Mouse (Mus musculus): ENCODE results near the gene Trib3. TPM values are rescaled to one million over a fixed set of nuclear protein-coding genes. Genes with fewer than 3 reads are reported as not detected.

Gene Trib3
- polyA plus RNA-seq, 1 experiment from 2014 or later = 1.4 TPM

- DNase-seq (ENCODE audit: low spot score) (no peak), ATAC-seq (ENCODE audit: insufficient number of reproducible peaks, low FRiP score, low TSS enrichment, low read depth) (no peak)
- H3K4me3 ChIP-seq (ENCODE audit: low read depth, low read length) = no peak overlapping the region
- H3K9me3 ChIP-seq (ENCODE audit: control insufficient read depth, low read length) = no peaks in the 10 kb centered on the region
- H3K4me2 ChIP-seq (ENCODE audit: low read depth, severe bottlenecking) = no peak overlapping the region
- 88% methylated on average over 6 of the region's 6 CpGs for WGBS
- no peak overlapping the region for H3K27ac ChIP-seq (replicated peaks; ENCODE audit: low read depth, low read length)
- H3K9ac ChIP-seq (ENCODE audit: low read length) = no peak overlapping the region
- H3K36me3 ChIP-seq (ENCODE audit: control insufficient read depth, insufficient read depth, low read length) = peaks cover 26% of the 10 kb centered on the region; the same call in 1 of the 2 replicates
- H3K27me3 ChIP-seq (ENCODE audit: control insufficient read depth, insufficient read depth, low read length) = no peaks in the 10 kb centered on the region
- no peaks in the 10 kb centered on the region for H3K4me1 ChIP-seq (ENCODE audit: control insufficient read depth, insufficient read depth, low read length)
Measured at GRCm38 (mm10) chr2:152313926-152314325, 29.9 kb downstream of the Trib3 start.

- H3K27ac ChIP-seq (replicated peaks; ENCODE audit: low read depth, low read length) = no peak overlapping the region
- H3K4me2 ChIP-seq (ENCODE audit: low read depth, severe bottlenecking) = no peak overlapping the region
- 90% methylated on average over 7 of the region's 7 CpGs for WGBS
- no peaks in the 10 kb centered on the region for H3K4me1 ChIP-seq (ENCODE audit: control insufficient read depth, insufficient read depth, low read length)
- no peak overlapping the region for H3K9ac ChIP-seq (ENCODE audit: low read length)
- no peak overlapping the region for H3K4me3 ChIP-seq (ENCODE audit: low read depth, low read length)
- no peak for ATAC-seq (ENCODE audit: insufficient number of reproducible peaks, low FRiP score, low TSS enrichment, low read depth)
- H3K36me3 ChIP-seq (ENCODE audit: control insufficient read depth, insufficient read depth, low read length) = peaks cover 28% of the 10 kb centered on the region; the same call in 1 of the 2 replicates
- no peaks in the 10 kb centered on the region for H3K9me3 ChIP-seq (ENCODE audit: control insufficient read depth, low read length)
- H3K27me3 ChIP-seq (ENCODE audit: control insufficient read depth, insufficient read depth, low read length) = no peaks in the 10 kb centered on the region
- DNase-seq (ENCODE audit: low spot score) = no peak
Measured at GRCm38 (mm10) chr2:152312996-152313395, 30.8 kb downstream of the Trib3 start.

GRCm38 (mm10) chr2:152307186-152307585 is 36.6 kb downstream of the Trib3 start:
- Histone ChIP-seq H3K4me1 (ENCODE audit: control insufficient read depth, insufficient read depth, low read length) (no peaks in the 10 kb centered on the region), H3K27ac (replicated peaks; ENCODE audit: low read depth, low read length) (no peak overlapping the region), H3K27me3 (ENCODE audit: control insufficient read depth, insufficient read depth, low read length) (no peaks in the 10 kb centered on the region), H3K9me3 (ENCODE audit: control insufficient read depth, low read length) (no peaks in the 10 kb centered on the region), H3K4me3 (ENCODE audit: low read depth, low read length) (no peak overlapping the region), H3K9ac (ENCODE audit: low read length) (no peak overlapping the region), H3K4me2 (ENCODE audit: low read depth, severe bottlenecking) (no peak overlapping the region), H3K36me3 (ENCODE audit: control insufficient read depth, insufficient read depth, low read length) (peaks cover 42% of the 10 kb centered on the region; the same call in 1 of the 2 replicates)
- 90% methylated on average over 3 of the region's 3 CpGs for WGBS
- no peak for DNase-seq (ENCODE audit: low spot score)
- no peak for ATAC-seq (ENCODE audit: insufficient number of reproducible peaks, low FRiP score, low TSS enrichment, low read depth)

GRCm38 (mm10) chr2:152305480-152305879 is 38.4 kb downstream of the Trib3 start:
- 97% methylated on average over 6 of the region's 6 CpGs for WGBS
- H3K4me1 ChIP-seq (ENCODE audit: control insufficient read depth, insufficient read depth, low read length) = no peaks in the 10 kb centered on the region
- no peak overlapping the region for H3K9ac ChIP-seq (ENCODE audit: low read length)
- no peaks in the 10 kb centered on the region for H3K9me3 ChIP-seq (ENCODE audit: control insufficient read depth, low read length)
- H3K36me3 ChIP-seq (ENCODE audit: control insufficient read depth, insufficient read depth, low read length) = peaks cover 32% of the 10 kb centered on the region; the same call in 1 of the 2 replicates
- H3K4me2 ChIP-seq (ENCODE audit: low read depth, severe bottlenecking) = no peak overlapping the region
- DNase-seq (ENCODE audit: low spot score) (no peak), ATAC-seq (ENCODE audit: insufficient number of reproducible peaks, low FRiP score, low TSS enrichment, low read depth) (no peak)
- no peak overlapping the region for H3K27ac ChIP-seq (replicated peaks; ENCODE audit: low read depth, low read length)
- no peak overlapping the region for H3K4me3 ChIP-seq (ENCODE audit: low read depth, low read length)
- H3K27me3 ChIP-seq (ENCODE audit: control insufficient read depth, insufficient read depth, low read length) = no peaks in the 10 kb centered on the region

GRCm38 (mm10) chr2:152303781-152304180 is 40.1 kb downstream of the Trib3 start:
- no peaks in the 10 kb centered on the region for H3K27me3 ChIP-seq (ENCODE audit: control insufficient read depth, insufficient read depth, low read length)
- ATAC-seq (ENCODE audit: insufficient number of reproducible peaks, low FRiP score, low TSS enrichment, low read depth) = no peak
- no peak overlapping the region for H3K27ac ChIP-seq (replicated peaks; ENCODE audit: low read depth, low read length)
- H3K4me1 ChIP-seq (ENCODE audit: control insufficient read depth, insufficient read depth, low read length) = no peaks in the 10 kb centered on the region
- no peak overlapping the region for H3K4me3 ChIP-seq (ENCODE audit: low read depth, low read length)
- WGBS = 53% methylated on average over 5 of the region's 5 CpGs
- no peaks in the 10 kb centered on the region for H3K9me3 ChIP-seq (ENCODE audit: control insufficient read depth, low read length)
- no peak overlapping the region for H3K9ac ChIP-seq (ENCODE audit: low read length)
- peaks cover 27% of the 10 kb centered on the region; the same call in 1 of the 2 replicates for H3K36me3 ChIP-seq (ENCODE audit: control insufficient read depth, insufficient read depth, low read length)
- no peak overlapping the region for H3K4me2 ChIP-seq (ENCODE audit: low read depth, severe bottlenecking)
- no peak for DNase-seq (ENCODE audit: low spot score)

GRCm38 (mm10) chr2:152302862-152303261 is 41.0 kb downstream of the Trib3 start:
- no peaks in the 10 kb centered on the region for H3K9me3 ChIP-seq (ENCODE audit: control insufficient read depth, low read length)
- H3K4me1 ChIP-seq (ENCODE audit: control insufficient read depth, insufficient read depth, low read length) = no peaks in the 10 kb centered on the region
- peaks cover 20% of the 10 kb centered on the region; the same call in 1 of the 2 replicates for H3K36me3 ChIP-seq (ENCODE audit: control insufficient read depth, insufficient read depth, low read length)
- H3K27me3 ChIP-seq (ENCODE audit: control insufficient read depth, insufficient read depth, low read length) = no peaks in the 10 kb centered on the region
- H3K27ac ChIP-seq (replicated peaks; ENCODE audit: low read depth, low read length) = no peak overlapping the region
- WGBS = 84% methylated on average over 2 of the region's 2 CpGs
- no peak overlapping the region for H3K4me3 ChIP-seq (ENCODE audit: low read depth, low read length)
- H3K9ac ChIP-seq (ENCODE audit: low read length) = no peak overlapping the region
- no peak for DNase-seq (ENCODE audit: low spot score)
- no peak overlapping the region for H3K4me2 ChIP-seq (ENCODE audit: low read depth, severe bottlenecking)
- no peak for ATAC-seq (ENCODE audit: insufficient number of reproducible peaks, low FRiP score, low TSS enrichment, low read depth)

GRCm38 (mm10) chr2:152294541-152294940 is 49.3 kb downstream of the Trib3 start:
- ATAC-seq (ENCODE audit: insufficient number of reproducible peaks, low FRiP score, low TSS enrichment, low read depth) (no peak), DNase-seq (ENCODE audit: low spot score) (no peak)
- Histone ChIP-seq H3K27me3 (ENCODE audit: control insufficient read depth, insufficient read depth, low read length) (no peaks in the 10 kb centered on the region), H3K4me2 (ENCODE audit: low read depth, severe bottlenecking) (peak overlapping the region; percentile 62), H3K9ac (ENCODE audit: low read length) (peak overlapping the region; percentile 78; the same call in 1 of the 2 replicates), H3K36me3 (ENCODE audit: control insufficient read depth, insufficient read depth, low read length) (no peaks in the 10 kb centered on the region), H3K27ac (replicated peaks; ENCODE audit: low read depth, low read length) (no peak overlapping the region), H3K4me3 (ENCODE audit: low read depth, low read length) (peak overlapping the region; percentile 66), H3K4me1 (ENCODE audit: control insufficient read depth, insufficient read depth, low read length) (peaks cover 8% of the 10 kb centered on the region), H3K9me3 (ENCODE audit: control insufficient read depth, low read length) (no peaks in the 10 kb centered on the region)
- WGBS = 38% methylated on average over 5 of the region's 5 CpGs

GRCm38 (mm10) chr2:152293727-152294475 is 49.9 kb downstream of the Trib3 start, which contains the start of gene Tbc1d20:
Gene Tbc1d20, plus strand, starts transcription at chr2:152293828.
- H3K4me3 ChIP-seq (ENCODE audit: low read depth, low read length) = peak within 1 kb of the TSS; percentile 66
- DNase-seq (ENCODE audit: low spot score) (peak; percentile 90), ATAC-seq (ENCODE audit: insufficient number of reproducible peaks, low FRiP score, low TSS enrichment, low read depth) (peak; percentile 97)
- 0 out of 2 replicates have a peak within 1 kb of the TSS, but pooled peaks have one; percentile 23 for H3K27ac ChIP-seq (replicated peaks; ENCODE audit: low read depth, low read length)
- H3K4me1 ChIP-seq (ENCODE audit: control insufficient read depth, insufficient read depth, low read length) = peaks cover 8% of the 10 kb centered on the region
- peak within 1 kb of the TSS; percentile 78 for H3K9ac ChIP-seq (ENCODE audit: low read length)
- no peaks in the 10 kb centered on the region for H3K27me3 ChIP-seq (ENCODE audit: control insufficient read depth, insufficient read depth, low read length)
- peak within 1 kb of the TSS; percentile 62 for H3K4me2 ChIP-seq (ENCODE audit: low read depth, severe bottlenecking)
- WGBS = under 1% methylated on average over 70 of the region's 70 CpGs
- H3K36me3 ChIP-seq (ENCODE audit: control insufficient read depth, insufficient read depth, low read length) = no peaks in the 10 kb centered on the region
- H3K9me3 ChIP-seq (ENCODE audit: control insufficient read depth, low read length) = no peaks in the 10 kb centered on the region
